35 mouse cellular contexts compared by ENCODE assay signal in the genomic region with DNA sequence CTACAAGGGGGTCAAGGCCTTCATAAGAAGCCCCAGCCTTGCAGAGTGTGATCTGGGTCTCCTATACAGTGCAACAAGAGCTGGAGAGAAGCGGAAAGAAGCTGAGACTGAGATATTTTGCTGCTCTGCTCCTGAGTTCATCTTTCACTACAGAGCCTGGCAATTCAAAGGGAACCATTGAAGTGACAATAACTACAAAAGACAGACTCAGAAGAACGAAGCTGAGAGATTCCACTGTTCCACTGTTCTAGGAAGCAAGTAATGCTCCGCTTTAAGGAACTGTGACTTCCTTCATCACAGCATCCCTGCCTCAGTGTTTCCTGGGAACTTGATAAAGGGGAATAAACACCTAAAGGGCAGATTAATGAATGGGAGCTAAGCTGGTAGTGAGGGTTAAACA.
"Had no signal": no experiment of that assay in that cellular context is flagged by ENCODE, and none has a peak within 500 bp of the region (broad histone marks: within the 10 kb centered on the region; RNA-seq: fewer than 3 reads in every experiment).

No protein-coding gene starts in this region.

- DNase-seq: heart, postnatal 10 days; heart, postnatal 14 days; heart, postnatal 36 days; heart, postnatal 4 days; kidney, adult 11 months; kidney, adult 18-20 months; kidney, adult 2 months; kidney, adult 8-10 months; kidney, adult 9 months; kidney, postnatal 10 days; kidney, postnatal 14 days; kidney, postnatal 25 days; kidney, postnatal 36 days; kidney, postnatal 4 days; layer of hippocampus, adult 9-11 months; layer of hippocampus, postnatal 36 days had no signal

- H3K9me3 ChIP-seq: heart, embryonic 10.5 days; heart, embryonic 12.5 days; heart, embryonic 13.5 days; heart, embryonic 15.5 days; hindbrain, embryonic 10.5 days; hindbrain, embryonic 12.5 days; hindbrain, embryonic 13.5 days; hindbrain, embryonic 15.5 days; intestine, embryonic 15.5 days; kidney, embryonic 15.5 days had no signal

- H3K27ac ChIP-seq: heart, embryonic 10.5 days; heart, embryonic 13.5 days; heart, embryonic 15.5 days; hindbrain, embryonic 10.5 days; hindbrain, embryonic 12.5 days; hindbrain, embryonic 13.5 days; hindbrain, embryonic 14.5 days; hindbrain, embryonic 15.5 days; hindbrain, postnatal 0 days; intestine, embryonic 15.5 days; kidney, embryonic 15.5 days; kidney, postnatal 0 days; layer of hippocampus, adult 2 months had no signal

- ATAC-seq: hindbrain, embryonic 16.5 days; hindbrain, postnatal 0 days; inflammation-experienced regulatory T-cells, adult 6 months; intestine, embryonic 15.5 days; intestine, embryonic 16.5 days; intestine, postnatal 0 days had no signal

- H3K4me2 ChIP-seq: heart, embryonic 11.5 days; heart, embryonic 12.5 days; heart, embryonic 13.5 days; heart, embryonic 15.5 days; hindbrain, embryonic 12.5 days; hindbrain, embryonic 13.5 days; hindbrain, embryonic 14.5 days; hindbrain, embryonic 15.5 days; intestine, embryonic 15.5 days; kidney, embryonic 15.5 days had no signal

- H3K27me3 ChIP-seq: heart, embryonic 12.5 days; heart, embryonic 13.5 days; heart, embryonic 15.5 days; hindbrain, embryonic 12.5 days; hindbrain, embryonic 13.5 days; hindbrain, embryonic 15.5 days; intestine, embryonic 15.5 days; kidney, embryonic 15.5 days had no signal

- H3K9ac ChIP-seq: heart, embryonic 12.5 days; heart, embryonic 13.5 days; heart, embryonic 15.5 days; hindbrain, embryonic 12.5 days; hindbrain, embryonic 13.5 days; hindbrain, embryonic 14.5 days; hindbrain, embryonic 15.5 days; intestine, embryonic 15.5 days; kidney, embryonic 15.5 days had no signal

- H3K4me3 ChIP-seq: heart, embryonic 10.5 days; heart, embryonic 12.5 days; heart, embryonic 13.5 days; heart, embryonic 15.5 days; hindbrain, embryonic 10.5 days; hindbrain, embryonic 12.5 days; hindbrain, embryonic 13.5 days; hindbrain, embryonic 15.5 days; intestine, embryonic 15.5 days; kidney, embryonic 15.5 days; layer of hippocampus, adult 2 months had no signal

- H3K4me1 ChIP-seq: heart, embryonic 10.5 days; heart, embryonic 12.5 days; heart, embryonic 13.5 days; heart, embryonic 15.5 days; hindbrain, embryonic 10.5 days; hindbrain, embryonic 12.5 days; hindbrain, embryonic 13.5 days; hindbrain, embryonic 15.5 days; intestine, embryonic 15.5 days; kidney, embryonic 15.5 days had no signal

- H3K36me3 ChIP-seq: heart, embryonic 10.5 days; heart, embryonic 12.5 days; heart, embryonic 13.5 days; heart, embryonic 15.5 days; hindbrain, embryonic 10.5 days; hindbrain, embryonic 12.5 days; hindbrain, embryonic 13.5 days; hindbrain, embryonic 15.5 days; intestine, embryonic 15.5 days; kidney, embryonic 15.5 days had no signal
